Mouse (Mus musculus) heart, embryonic 13.5 days (tissue): ENCODE measurements around the gene Tti1. TPM values are rescaled to one million over a fixed set of nuclear protein-coding genes. Genes with fewer than 3 reads are reported as not detected.

ENCODE experiments used
- ATAC-seq: fragments of 200-750 bp; cut with Nextera tagmentation; 2 replicates; pipeline ENCODE4 v1.8.0; 2017; ENCODE audit warnings: moderate TSS enrichment; ENCODE audit not compliant: insufficient number of reproducible peaks, low FRiP score, low TSS enrichment; ENCODE audit errors: extremely low read depth
- H3K27ac ChIP-seq: fragments of 300-500 bp; sonication (generic); replicated peaks from 2 replicates; pipeline ENCODE4 v1.5.1; 2015; ENCODE audit warnings: moderate library complexity, mild to moderate bottlenecking, inconsistent platforms
- H3K27me3 ChIP-seq: fragments of 300-500 bp; sonication (generic); replicated peaks from 2 replicates; pipeline ENCODE4 v1.6.1; 2015; ENCODE audit warnings: mild to moderate bottlenecking, inconsistent platforms
- H3K36me3 ChIP-seq: fragments of 300-500 bp; sonication (generic); 2 replicates; pipeline ENCODE4 v1.6.1; 2015; ENCODE audit warnings: mild to moderate bottlenecking, inconsistent platforms
- H3K4me1 ChIP-seq: fragments of 300-500 bp; sonication (generic); 2 replicates; pipeline ENCODE4 v1.6.1; 2015; ENCODE audit warnings: inconsistent platforms
- H3K4me2 ChIP-seq: fragments of 300-500 bp; sonication (generic); 2 replicates; pipeline ENCODE4 v1.6.1; 2015; ENCODE audit warnings: inconsistent platforms, mild to moderate bottlenecking, moderate library complexity
- H3K4me3 ChIP-seq: fragments of 300-500 bp; sonication (generic); 2 replicates; pipeline ENCODE4 v1.5.1; 2015; ENCODE audit warnings: moderate library complexity, mild to moderate bottlenecking, inconsistent platforms
- H3K9ac ChIP-seq: fragments of 300-500 bp; sonication (generic); 2 replicates; pipeline ENCODE4 v1.6.1; 2015; ENCODE audit warnings: inconsistent platforms, mild to moderate bottlenecking, moderate library complexity
- H3K9me3 ChIP-seq: fragments of 300-500 bp; sonication (generic); 2 replicates; pipeline ENCODE4 v1.6.1; 2016; ENCODE audit warnings: inconsistent platforms
- WGBS: fragments of 180-500 bp; shearing (Covaris S2); methylation state at CpG from one replicate; pipeline ENCODE4 v1.1.7; 2015; ENCODE audit warnings: mixed read lengths; 5-methylcytosine and 5-hydroxymethylcytosine counted together
- polyA plus RNA-seq: library from polyadenylated mRNA; unstranded; fragments of >200 nt; fragmentation: Nextera tagmentation; extraction: Ambion mirVana; gene quantifications from 2 replicates; pipeline ENCODE4 v1.2.1, GENCODE M21; 2015

The Tti1 gene
- polyA plus RNA-seq, 1 experiment from 2014 or later, result 22.1 TPM

- H3K4me2 ChIP-seq, result no peak overlapping the region
- peaks cover 6% of the 10 kb centered on the region for H3K4me1 ChIP-seq
- 42% methylated on average over 11 of the region's 11 CpGs for WGBS
- H3K9me3 ChIP-seq, result no peaks in the 10 kb centered on the region
- no peak overlapping the region for H3K9ac ChIP-seq
- H3K36me3 ChIP-seq, result no peaks in the 10 kb centered on the region
- peaks cover 54% of the 10 kb centered on the region for H3K27me3 ChIP-seq
- no peak overlapping the region for H3K27ac ChIP-seq
- no peak overlapping the region for H3K4me3 ChIP-seq
- ATAC-seq, result no peak
Observed at GRCm38 (mm10) chr2:157935444-157936171, 92.6 kb downstream of the Tti1 start.

GRCm38 (mm10) chr2:157932655-157933054, 95.6 kb downstream of the Tti1 start:
- Histone ChIP-seq H3K9ac (no peak overlapping the region), H3K27me3 (peaks cover 47% of the 10 kb centered on the region), H3K9me3 (no peaks in the 10 kb centered on the region), H3K4me2 (no peak overlapping the region), H3K36me3 (no peaks in the 10 kb centered on the region), H3K27ac (no peak overlapping the region), H3K4me3 (no peak overlapping the region), H3K4me1 (0 out of 2 replicates have a peak, but pooled peaks cover 4% of the 10 kb centered on the region)
- no peak for ATAC-seq
- 51% methylated on average over 4 of the region's 4 CpGs for WGBS

Other genes starting within 250 kb of the Tti1 start
- 0.10 TPM in 1 of 2 replicates, not detected in the other for gene Vstm2l, start 113.8 kb downstream of the Tti1 start, polyA plus RNA-seq
- gene Rprd1b, start 64 bp upstream of the Tti1 start, polyA plus RNA-seq, result 26.7 and 27.4 TPM in 2 replicates
- 218 and 237 TPM in 2 replicates for gene Tgm2, start 118.0 kb upstream of the Tti1 start, polyA plus RNA-seq
- 2.2 and 2.7 TPM in 2 replicates for gene D630003M21Rik, start 200.8 kb upstream of the Tti1 start, polyA plus RNA-seq
- not detected in 2 replicates for gene Bpi, start 229.7 kb upstream of the Tti1 start, polyA plus RNA-seq